Mouse (Mus musculus) embryonic fibroblast, embryonic 13.5 days (primary cell): Measurements from ENCODE around the gene Olfr484.

Experiments
- CTCF ChIP-seq: IDR thresholded peaks from 2 replicates; pipeline ENCODE4 v1.5.1; 2011; ENCODE audit warnings: mild to moderate bottlenecking, control low read depth, low read length, moderate library complexity, borderline replicate concordance; ENCODE audit not compliant: insufficient read depth
- POLR2A ChIP-seq: IDR thresholded peaks from 2 replicates; pipeline ENCODE4 v1.6.1; 2011; ENCODE audit warnings: low read depth, mild to moderate bottlenecking, control low read depth, low read length, moderate library complexity

DNA sequence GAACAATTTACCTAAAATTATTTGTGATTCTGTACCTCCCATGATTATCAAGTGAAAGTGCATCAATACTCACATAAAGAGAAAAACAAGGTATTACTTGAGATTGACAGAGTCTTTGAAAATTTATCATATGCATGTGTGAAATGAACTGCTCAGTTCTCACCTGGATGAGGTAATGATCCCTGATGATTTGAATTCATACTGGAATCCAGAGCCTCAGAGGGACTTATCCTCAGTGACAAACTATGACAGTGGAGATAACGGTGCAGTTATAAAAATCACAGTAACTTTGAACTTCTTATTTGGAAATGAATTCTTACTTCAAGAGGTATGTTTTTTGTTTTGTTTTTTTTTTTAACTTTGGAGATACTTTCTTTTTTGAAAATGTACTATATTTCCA is 26.7 kb downstream of the Olfr484 start, which contains the start of gene Olfr483:
- TF ChIP-seq POLR2A: no peak
- TF ChIP-seq CTCF: no peak
